Mouse (Mus musculus) liver, embryonic 14.5 days (tissue): ENCODE results near the gene Tmem82.

ENCODE experiments used
- CTCF ChIP-seq: IDR thresholded peaks from 2 replicates; pipeline ENCODE4 v1.5.1; 2016; ENCODE audit warnings: antibody characterized with exemption, low read depth, control low read depth
- EP300 ChIP-seq: IDR thresholded peaks from 2 replicates; pipeline ENCODE4 v1.6.1; 2016; ENCODE audit warnings: antibody characterized with exemption, low read depth

DNA sequence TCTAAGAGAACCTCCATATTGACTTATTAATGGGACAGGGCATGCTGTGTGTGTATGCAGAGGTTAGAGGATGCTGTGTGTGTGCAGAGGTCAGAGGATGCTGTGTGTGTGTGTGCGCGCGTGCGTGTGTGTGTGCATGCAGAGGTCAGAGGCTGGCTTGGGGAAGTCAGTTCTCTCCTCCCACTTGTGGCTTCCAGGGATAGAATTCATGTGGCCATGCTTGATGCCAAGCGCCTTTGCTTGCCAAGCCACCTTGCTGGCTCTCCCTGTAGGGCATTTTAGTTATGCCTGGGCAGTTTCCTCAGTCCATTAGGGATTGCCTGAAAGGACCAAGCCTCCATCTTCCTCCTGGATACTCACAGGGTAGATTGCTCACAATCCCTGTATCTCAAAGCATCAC is 18.3 kb upstream of the Tmem82 start:
- TF ChIP-seq CTCF (no peak), EP300 (no peak)
